Mouse (Mus musculus) heart, embryonic 12.5 days (tissue): ENCODE measurements around the gene Syt6. TPM values are rescaled to one million over a fixed set of nuclear protein-coding genes. Genes with fewer than 3 reads are reported as not detected.

Source experiments
- ATAC-seq: fragments of 200-750 bp; cut with Nextera tagmentation; 2 replicates; pipeline ENCODE4 v1.8.0; 2017; ENCODE audit warnings: moderate TSS enrichment, moderate library complexity; ENCODE audit not compliant: insufficient number of reproducible peaks, low FRiP score
- H3K27ac ChIP-seq: fragments of 300-500 bp; sonication (generic); 2 replicates; pipeline ENCODE4 v1.5.1; 2016; ENCODE audit warnings: mild to moderate bottlenecking, moderate library complexity; ENCODE audit not compliant: poor library complexity, severe bottlenecking
- H3K27me3 ChIP-seq: fragments of 300-500 bp; sonication (generic); replicated peaks from 2 replicates; pipeline ENCODE4 v1.6.1; 2016; ENCODE audit warnings: mild to moderate bottlenecking, moderate library complexity
- H3K36me3 ChIP-seq: fragments of 300-500 bp; sonication (generic); 2 replicates; pipeline ENCODE4 v1.6.1; 2016; ENCODE audit warnings: mild to moderate bottlenecking, moderate library complexity
- H3K4me1 ChIP-seq: fragments of 300-500 bp; sonication (generic); replicated peaks from 2 replicates; pipeline ENCODE4 v1.6.1; 2016; ENCODE audit warnings: mild to moderate bottlenecking
- H3K4me2 ChIP-seq: fragments of 300-500 bp; sonication (generic); 2 replicates; pipeline ENCODE4 v1.6.1; 2016; ENCODE audit warnings: mild to moderate bottlenecking, moderate library complexity
- H3K4me3 ChIP-seq: fragments of 300-500 bp; sonication (generic); 2 replicates; pipeline ENCODE4 v1.5.1; 2016; ENCODE audit warnings: mild to moderate bottlenecking
- H3K9ac ChIP-seq: fragments of 300-500 bp; sonication (generic); 2 replicates; pipeline ENCODE4 v1.6.1; 2016; ENCODE audit warnings: mild to moderate bottlenecking, moderate library complexity
- H3K9me3 ChIP-seq: fragments of 300-500 bp; sonication (generic); replicated peaks from 2 replicates; pipeline ENCODE4 v1.6.1; 2016; ENCODE audit warnings: mild to moderate bottlenecking, moderate library complexity
- WGBS: fragments of 180-500 bp; shearing (Covaris S2); methylation state at CpG from one replicate; pipeline ENCODE4 v1.1.7; 2016; 5-methylcytosine and 5-hydroxymethylcytosine counted together
- polyA plus RNA-seq: library from polyadenylated mRNA; unstranded; fragments of >200 nt; fragmentation: Nextera tagmentation; extraction: Ambion mirVana; gene quantifications from 2 replicates; pipeline ENCODE4 v1.2.1, GENCODE M21; 2016

Gene Syt6
- polyA plus RNA-seq, 1 experiment from 2014 or later = 0.11 TPM

DNA sequence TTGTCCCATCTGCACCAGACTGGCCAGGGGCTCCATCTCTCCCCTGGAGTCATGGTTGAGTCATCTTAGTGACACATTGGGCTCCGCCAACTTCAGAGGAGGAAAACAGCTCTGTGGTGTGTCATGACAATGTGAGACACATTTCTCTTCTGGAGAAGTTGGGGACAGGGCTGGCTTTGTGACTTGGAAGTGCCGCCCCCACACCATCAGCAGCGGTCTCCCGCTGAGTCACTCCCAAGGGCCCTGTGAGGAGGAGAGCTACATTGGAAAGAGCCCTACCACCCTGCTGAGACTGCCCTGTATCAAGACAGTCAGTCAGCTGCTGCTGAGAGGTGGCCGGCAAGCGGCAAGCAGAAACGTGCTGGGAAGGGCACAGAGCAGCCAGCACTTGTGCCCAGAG is 26.0 kb downstream of the Syt6 start:
- 0 out of 2 replicates have a peak, but pooled peaks cover 3% of the 10 kb centered on the region for H3K27me3 ChIP-seq
- 25% methylated on average over 7 of the region's 7 CpGs for WGBS
- H3K4me3 ChIP-seq = no peak overlapping the region
- H3K27ac ChIP-seq = no peak overlapping the region
- no peaks in the 10 kb centered on the region; the same call in 1 of the 2 replicates for H3K9me3 ChIP-seq
- ATAC-seq = 0 out of 2 replicates have a peak, but pooled peaks have one; percentile 36
- H3K4me1 ChIP-seq = peaks cover 3% of the 10 kb centered on the region; the same call in 1 of the 2 replicates
- no peak overlapping the region for H3K9ac ChIP-seq
- no peak overlapping the region for H3K4me2 ChIP-seq
- no peaks in the 10 kb centered on the region for H3K36me3 ChIP-seq

DNA sequence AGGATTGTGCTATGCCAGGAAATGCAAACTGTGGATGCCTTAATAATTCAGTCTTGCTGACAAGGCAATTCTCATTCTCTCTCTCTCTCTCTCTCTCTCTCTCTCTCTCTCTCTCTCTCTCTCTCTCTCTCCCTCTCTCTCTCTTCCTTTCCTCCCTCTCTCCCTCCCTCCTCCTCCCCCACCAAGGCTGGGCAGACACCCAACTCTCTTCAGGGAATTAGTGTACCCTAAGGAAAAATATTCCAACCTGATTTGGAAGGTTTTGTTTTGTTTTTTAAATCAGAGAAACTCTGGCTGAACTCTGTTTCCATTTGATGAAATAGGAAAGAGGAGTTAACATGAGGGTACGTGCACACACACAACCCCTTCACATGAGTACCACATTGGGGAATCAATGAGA is 26.5 kb downstream of the Syt6 start:
- no peak overlapping the region for H3K27ac ChIP-seq
- WGBS = 81% methylated on average over 1 of the region's 1 CpGs
- peaks cover 3% of the 10 kb centered on the region; the same call in 1 of the 2 replicates for H3K4me1 ChIP-seq
- H3K9me3 ChIP-seq = no peaks in the 10 kb centered on the region; the same call in 1 of the 2 replicates
- H3K36me3 ChIP-seq = no peaks in the 10 kb centered on the region
- H3K27me3 ChIP-seq = 0 out of 2 replicates have a peak, but pooled peaks cover 3% of the 10 kb centered on the region
- no peak overlapping the region for H3K4me3 ChIP-seq
- no peak overlapping the region for H3K9ac ChIP-seq
- ATAC-seq = no peak
- H3K4me2 ChIP-seq = no peak overlapping the region

DNA sequence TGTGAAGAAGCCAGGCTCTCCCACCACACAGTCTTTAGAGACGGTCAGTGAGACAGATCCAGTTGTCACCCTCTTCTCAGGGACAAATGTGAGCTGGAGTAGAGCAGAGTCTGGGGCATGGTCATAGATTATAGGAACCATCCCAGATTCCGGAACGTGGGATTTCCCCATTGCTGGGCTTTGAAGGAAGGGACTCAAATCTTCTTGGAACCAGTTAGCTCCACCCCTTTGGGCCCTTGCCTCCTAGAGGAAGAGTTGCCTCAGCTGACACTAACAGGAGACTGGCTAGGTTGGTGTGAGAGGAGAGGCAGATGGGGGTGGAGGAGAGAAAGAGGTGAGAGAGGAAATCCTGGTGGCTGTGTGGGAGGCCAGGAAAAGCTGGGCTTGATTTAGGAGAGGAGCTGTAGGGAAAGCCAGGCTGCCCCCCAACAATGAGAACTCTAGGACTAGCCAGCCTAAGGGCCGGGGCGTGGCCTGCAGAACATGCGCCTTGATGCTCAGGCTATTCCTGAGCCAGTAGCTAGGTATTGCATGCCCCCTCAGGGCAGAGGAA is 31.1 kb downstream of the Syt6 start:
- 76% methylated on average over 6 of the region's 6 CpGs for WGBS
- ATAC-seq = no peak
- H3K36me3 ChIP-seq = no peaks in the 10 kb centered on the region

DNA sequence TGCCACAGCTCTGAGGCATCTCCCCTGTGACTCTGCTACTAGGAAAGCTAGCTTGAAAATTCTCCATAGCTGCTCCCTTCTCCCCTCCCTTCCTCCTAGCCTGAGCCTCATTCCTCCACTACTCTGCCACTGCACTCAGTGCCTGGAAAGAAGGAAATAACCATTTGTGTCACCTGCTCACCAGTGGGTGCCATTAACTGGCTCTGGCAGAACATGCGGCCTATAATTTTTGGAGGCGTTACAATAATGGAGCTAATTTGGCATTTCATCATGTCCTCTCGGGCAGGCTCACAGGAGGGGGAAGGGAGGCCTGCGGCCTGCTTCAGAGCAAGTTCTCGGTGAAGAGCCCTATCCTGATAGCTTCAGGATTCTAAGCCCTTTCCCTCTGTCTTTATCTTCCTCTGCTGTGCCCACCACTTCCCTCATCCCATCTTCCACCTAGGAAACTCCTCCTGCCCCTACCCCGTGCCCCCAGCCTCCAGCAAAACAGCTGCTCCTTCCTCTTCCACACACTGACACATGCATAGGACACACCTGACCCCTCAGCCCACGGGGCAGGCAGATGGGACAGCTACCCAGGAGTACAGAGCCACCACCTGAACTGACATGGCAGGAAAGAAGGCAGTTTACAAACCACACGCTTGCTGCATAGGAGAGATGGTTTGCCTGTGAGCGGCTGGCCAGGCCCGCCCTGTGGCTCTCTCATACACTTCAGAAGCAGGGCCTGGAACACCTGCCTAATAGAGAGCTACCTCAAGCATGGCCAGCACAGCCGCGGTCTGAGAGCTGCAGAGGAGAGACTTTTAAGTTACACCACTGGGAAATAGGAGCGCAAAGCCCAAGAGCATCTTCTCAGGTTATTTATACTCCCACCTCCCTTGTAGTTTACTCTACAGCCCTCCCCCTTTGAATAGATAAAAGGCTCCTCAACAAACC is 31.9 kb downstream of the Syt6 start:
- Histone ChIP-seq H3K4me1 (no peaks in the 10 kb centered on the region), H3K27ac (no peak overlapping the region), H3K9ac (no peak overlapping the region), H3K4me3 (no peak overlapping the region), H3K27me3 (no peaks in the 10 kb centered on the region), H3K9me3 (no peaks in the 10 kb centered on the region; the same call in 1 of the 2 replicates), H3K4me2 (no peak overlapping the region), H3K36me3 (no peaks in the 10 kb centered on the region)
- ATAC-seq = no peak
- WGBS = 79% methylated on average over 13 of the region's 13 CpGs

More for the DNA sequence above, 31.1 kb downstream of the Syt6 start:
- Histone ChIP-seq H3K4me2 (no peak overlapping the region), H3K9ac (no peak overlapping the region), H3K27me3 (no peaks in the 10 kb centered on the region), H3K4me3 (no peak overlapping the region), H3K27ac (no peak overlapping the region), H3K9me3 (no peaks in the 10 kb centered on the region; the same call in 1 of the 2 replicates), H3K4me1 (peaks cover 2% of the 10 kb centered on the region; the same call in 1 of the 2 replicates)

DNA sequence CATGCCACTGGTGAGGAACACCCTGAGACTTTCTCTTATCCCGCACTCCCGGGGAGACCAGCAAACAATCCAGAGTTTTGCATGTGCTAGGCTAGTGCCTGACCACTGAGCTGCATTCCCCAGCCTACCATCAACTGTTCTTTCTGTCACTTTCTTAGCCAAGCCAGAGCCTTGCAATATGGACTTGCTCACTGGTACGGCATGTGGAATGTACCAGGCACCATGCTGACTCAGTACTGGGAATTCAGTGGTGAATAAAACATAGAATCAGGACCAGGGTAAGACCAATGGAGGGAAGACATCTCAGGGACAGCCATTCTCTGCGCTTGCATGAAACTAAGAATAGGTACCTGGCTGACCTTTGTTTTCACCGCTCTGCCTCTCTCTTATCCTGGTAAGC is 35.2 kb downstream of the Syt6 start:
- Histone ChIP-seq H3K36me3 (no peaks in the 10 kb centered on the region), H3K4me1 (no peaks in the 10 kb centered on the region), H3K4me3 (no peak overlapping the region), H3K27me3 (0 out of 2 replicates have a peak, but pooled peaks cover 8% of the 10 kb centered on the region), H3K9me3 (no peaks in the 10 kb centered on the region; the same call in 1 of the 2 replicates), H3K4me2 (no peak overlapping the region), H3K27ac (no peak overlapping the region), H3K9ac (no peak overlapping the region)
- ATAC-seq = no peak
- 79% methylated on average over 5 of the region's 5 CpGs for WGBS

DNA sequence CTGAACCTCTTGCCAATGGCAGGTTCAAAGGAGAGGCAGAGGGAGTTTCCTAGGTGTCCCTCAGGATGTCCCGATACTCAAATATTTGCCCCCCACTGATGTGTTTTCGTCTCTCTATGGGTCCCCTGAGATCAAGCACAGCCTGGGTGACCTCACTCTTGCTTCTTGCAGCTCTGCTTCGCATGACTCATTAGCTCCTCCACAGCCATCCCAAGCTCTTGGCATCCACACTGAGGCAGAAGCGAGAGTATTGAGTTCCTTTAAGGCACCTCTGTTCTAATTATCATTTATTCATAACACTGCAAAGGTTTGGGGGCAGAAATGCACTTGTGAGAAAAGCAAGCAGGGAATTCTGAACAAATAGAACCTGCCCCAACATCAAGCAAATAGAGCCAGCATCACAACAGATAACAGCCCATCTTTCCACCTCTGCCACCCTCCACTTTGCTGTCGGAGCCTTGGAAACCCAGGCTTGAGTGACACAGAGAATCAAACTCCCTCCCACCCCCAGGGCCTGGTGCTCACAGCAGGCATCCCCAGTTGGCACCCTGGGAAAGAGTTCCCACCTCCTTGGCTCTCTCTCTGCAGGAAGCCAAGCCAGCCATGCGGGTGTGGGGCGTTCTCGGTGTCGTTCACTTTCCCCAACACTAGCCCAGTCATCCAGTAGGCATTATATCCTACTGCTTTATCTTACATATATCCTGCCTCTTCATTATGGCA is 37.8 kb downstream of the Syt6 start:
- Histone ChIP-seq H3K36me3 (no peaks in the 10 kb centered on the region), H3K4me3 (no peak overlapping the region), H3K27ac (no peak overlapping the region), H3K4me1 (no peaks in the 10 kb centered on the region), H3K9ac (no peak overlapping the region), H3K4me2 (no peak overlapping the region), H3K9me3 (no peaks in the 10 kb centered on the region), H3K27me3 (0 out of 2 replicates have a peak, but pooled peaks cover 16% of the 10 kb centered on the region)
- no peak for ATAC-seq
- WGBS = 52% methylated on average over 9 of the region's 9 CpGs

DNA sequence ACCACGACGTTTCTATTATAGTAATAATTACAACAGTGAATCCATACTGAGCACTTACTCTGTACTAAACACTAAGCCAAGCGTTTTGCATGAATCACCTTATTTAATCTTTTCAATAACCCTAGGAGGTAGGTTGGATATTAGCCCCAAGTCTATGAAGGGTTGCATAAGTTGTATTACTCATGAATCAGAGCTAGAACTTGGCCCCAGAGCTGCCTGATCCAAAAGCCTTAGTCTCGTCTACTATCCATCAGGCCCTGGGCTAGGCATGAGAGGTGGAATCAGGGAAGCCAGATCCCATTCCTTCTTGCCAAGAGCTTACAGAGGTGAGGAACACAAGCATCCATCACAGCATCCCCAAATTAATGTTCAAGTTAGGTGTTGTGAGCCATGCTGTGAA is 40.6 kb downstream of the Syt6 start:
- ATAC-seq = no peak
- H3K4me1 ChIP-seq = no peaks in the 10 kb centered on the region
- H3K4me3 ChIP-seq = no peak overlapping the region
- H3K27ac ChIP-seq = no peak overlapping the region
- H3K4me2 ChIP-seq = no peak overlapping the region
- no peak overlapping the region for H3K9ac ChIP-seq
- H3K36me3 ChIP-seq = no peaks in the 10 kb centered on the region
- 0 out of 2 replicates have a peak, but pooled peaks cover 16% of the 10 kb centered on the region for H3K27me3 ChIP-seq
- 79% methylated on average over 4 of the region's 4 CpGs for WGBS
- H3K9me3 ChIP-seq = no peaks in the 10 kb centered on the region

DNA sequence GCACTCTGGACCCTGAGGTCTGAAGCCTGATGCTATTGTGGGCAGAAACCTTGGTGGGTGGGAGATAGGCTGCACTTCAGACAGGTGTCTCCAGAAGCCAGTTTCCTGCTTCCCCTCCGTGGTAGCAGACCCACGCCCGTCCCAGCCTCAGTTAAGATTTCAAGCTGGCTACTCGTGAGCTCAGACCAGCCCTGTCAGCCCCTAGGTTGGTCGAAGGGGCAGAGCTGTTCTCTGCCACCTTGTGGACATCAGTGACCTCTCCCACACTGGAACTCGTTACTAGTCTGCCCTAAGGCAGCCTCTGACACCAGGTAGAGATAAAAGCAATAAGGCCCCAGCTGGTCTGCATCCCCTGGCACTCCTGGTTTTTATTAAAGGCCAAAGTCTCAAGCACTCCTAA is 42.0 kb downstream of the Syt6 start:
- 19% methylated on average over 6 of the region's 6 CpGs for WGBS
- no peaks in the 10 kb centered on the region for H3K9me3 ChIP-seq
- no peak overlapping the region for H3K9ac ChIP-seq
- no peak overlapping the region for H3K4me3 ChIP-seq
- H3K4me2 ChIP-seq = no peak overlapping the region
- H3K36me3 ChIP-seq = no peaks in the 10 kb centered on the region
- H3K27ac ChIP-seq = no peak overlapping the region
- H3K27me3 ChIP-seq = 0 out of 2 replicates have a peak, but pooled peaks cover 16% of the 10 kb centered on the region
- no peaks in the 10 kb centered on the region for H3K4me1 ChIP-seq
- ATAC-seq = no peak

DNA sequence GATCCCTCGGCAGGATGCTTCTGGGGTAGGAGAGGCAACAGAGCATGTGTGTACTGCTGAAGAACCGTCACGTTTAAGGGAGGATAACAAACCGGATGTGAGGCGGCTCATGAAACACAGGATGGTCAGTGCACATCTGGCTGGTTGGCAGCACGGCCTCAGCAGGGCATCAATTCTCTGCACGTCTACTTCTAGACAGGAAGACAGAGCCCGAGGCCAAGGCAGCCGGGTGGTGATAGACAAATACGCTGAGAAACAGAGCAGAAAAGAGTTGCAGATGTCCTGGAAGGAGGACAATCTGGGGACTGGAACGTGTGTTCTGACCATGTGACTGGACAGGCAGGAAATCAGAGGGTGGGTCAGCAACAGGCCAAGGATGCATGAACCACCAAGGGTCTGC is 45.1 kb downstream of the Syt6 start:
- no peak for ATAC-seq
- H3K4me3 ChIP-seq = no peak overlapping the region
- no peak overlapping the region for H3K27ac ChIP-seq
- 0 out of 2 replicates have a peak, but pooled peaks cover 7% of the 10 kb centered on the region for H3K4me1 ChIP-seq
- no peaks in the 10 kb centered on the region for H3K9me3 ChIP-seq
- no peaks in the 10 kb centered on the region for H3K36me3 ChIP-seq
- peaks cover 8% of the 10 kb centered on the region; the same call in 1 of the 2 replicates for H3K27me3 ChIP-seq
- WGBS = 62% methylated on average over 11 of the region's 11 CpGs
- H3K4me2 ChIP-seq = no peak overlapping the region
- H3K9ac ChIP-seq = no peak overlapping the region

DNA sequence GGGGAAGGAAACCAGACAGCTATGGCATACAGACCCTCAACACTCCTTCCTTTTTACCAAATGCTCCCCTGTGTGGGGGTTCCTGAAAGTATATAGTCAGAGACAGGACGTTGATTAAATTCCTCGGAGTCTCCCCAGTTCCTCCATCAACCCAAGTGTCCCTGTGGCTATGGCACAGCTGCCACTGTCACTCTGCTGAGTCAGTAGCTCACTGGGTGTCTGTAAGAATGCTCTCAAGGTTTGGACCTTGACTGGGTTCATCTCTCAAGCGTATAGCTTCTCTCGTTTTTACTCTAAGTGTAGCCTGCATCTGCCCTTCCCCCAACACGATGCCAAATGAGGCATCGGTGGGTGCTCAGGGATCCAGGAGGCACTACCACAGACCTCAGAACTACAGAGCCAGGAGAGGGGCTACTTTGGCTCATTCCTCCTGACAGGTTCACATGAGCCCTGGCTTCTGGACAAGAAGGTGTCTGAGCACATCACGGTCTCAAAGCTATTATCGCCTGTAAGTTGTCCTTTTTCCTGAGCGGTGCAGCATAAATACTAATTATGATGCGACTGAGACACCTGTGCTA is 49.0 kb downstream of the Syt6 start:
- H3K9me3 ChIP-seq = 0 out of 2 replicates have a peak, but pooled peaks cover 3% of the 10 kb centered on the region
- no peak overlapping the region for H3K4me3 ChIP-seq
- H3K27me3 ChIP-seq = no peaks in the 10 kb centered on the region; the same call in 1 of the 2 replicates
- H3K4me2 ChIP-seq = no peak overlapping the region
- 0 out of 2 replicates have a peak, but pooled peaks cover 7% of the 10 kb centered on the region for H3K4me1 ChIP-seq
- no peak overlapping the region for H3K9ac ChIP-seq
- no peaks in the 10 kb centered on the region for H3K36me3 ChIP-seq
- 84% methylated on average over 10 of the region's 10 CpGs for WGBS
- H3K27ac ChIP-seq = no peak overlapping the region
- no peak for ATAC-seq
